Mouse (Mus musculus): ENCODE results near the gene Tuba1b. TPM values are rescaled to one million over a fixed set of nuclear protein-coding genes. Genes with fewer than 3 reads are reported as not detected.
"Not testable (repeated sequence)": the region's sequence is repeated elsewhere in the genome, so short reads cannot be mapped to it uniquely, and the experiment has no call there.

The Tuba1b gene
- polyA plus RNA-seq, 1 experiment from 2014 or later: 1,719 TPM

- Histone ChIP-seq H3K36me3 (ENCODE audit: control insufficient read depth, insufficient read depth, low read length) (peaks cover 7% of the 10 kb centered on the region), H3K27ac (ENCODE audit: low read depth, low read length) (peak overlapping the region; percentile 99), H3K4me1 (ENCODE audit: control insufficient read depth, insufficient read depth, low read length) (peaks cover 5% of the 10 kb centered on the region), H3K4me2 (ENCODE audit: low read length) (peak overlapping the region; percentile 79), H3K27me3 (replicated peaks; ENCODE audit: control insufficient read depth, insufficient read depth, low read length) (no peaks in the 10 kb centered on the region), H3K4me3 (ENCODE audit: low read depth, low read length) (0 out of 2 replicates have a peak overlapping the region, but pooled peaks have one; percentile 97), H3K9ac (ENCODE audit: low read length) (peak overlapping the region; percentile 79), H3K9me3 (replicated peaks; ENCODE audit: control insufficient read depth, low read length) (no peaks in the 10 kb centered on the region)
- DNase-seq (ENCODE audit: low spot score): peak; percentile 56
- 53% methylated on average over 4 of the region's 4 CpGs for WGBS
- no peak for ATAC-seq
Measured at GRCm38 (mm10) chr15:98956000-98956399, 21.6 kb upstream of the Tuba1b start.

- peak overlapping the region; percentile 97 for H3K4me3 ChIP-seq (ENCODE audit: low read depth, low read length)
- H3K4me2 ChIP-seq (ENCODE audit: low read length): peak overlapping the region; percentile 79
- H3K4me1 ChIP-seq (ENCODE audit: control insufficient read depth, insufficient read depth, low read length): peaks cover 5% of the 10 kb centered on the region
- peak; percentile 66 for DNase-seq (ENCODE audit: low spot score)
- H3K27me3 ChIP-seq (replicated peaks; ENCODE audit: control insufficient read depth, insufficient read depth, low read length): no peaks in the 10 kb centered on the region
- H3K9me3 ChIP-seq (replicated peaks; ENCODE audit: control insufficient read depth, low read length): no peaks in the 10 kb centered on the region
- peak overlapping the region; percentile 79 for H3K9ac ChIP-seq (ENCODE audit: low read length)
- ATAC-seq: no peak
- WGBS: 52% methylated on average over 4 of the region's 4 CpGs
- peaks cover 10% of the 10 kb centered on the region for H3K36me3 ChIP-seq (ENCODE audit: control insufficient read depth, insufficient read depth, low read length)
- H3K27ac ChIP-seq (ENCODE audit: low read depth, low read length): peak overlapping the region; percentile 99
Measured at GRCm38 (mm10) chr15:98955324-98955723, 21.0 kb upstream of the Tuba1b start.

- Histone ChIP-seq H3K4me2 (ENCODE audit: low read length) (peak overlapping the region; percentile 79), H3K9me3 (replicated peaks; ENCODE audit: control insufficient read depth, low read length) (no peaks in the 10 kb centered on the region), H3K36me3 (ENCODE audit: control insufficient read depth, insufficient read depth, low read length) (peaks cover 13% of the 10 kb centered on the region), H3K27me3 (replicated peaks; ENCODE audit: control insufficient read depth, insufficient read depth, low read length) (no peaks in the 10 kb centered on the region), H3K27ac (ENCODE audit: low read depth, low read length) (peak overlapping the region; percentile 99), H3K9ac (ENCODE audit: low read length) (peak overlapping the region; percentile 79), H3K4me3 (ENCODE audit: low read depth, low read length) (peak overlapping the region; percentile 97), H3K4me1 (ENCODE audit: control insufficient read depth, insufficient read depth, low read length) (peaks cover 5% of the 10 kb centered on the region)
- 2% methylated on average over 14 of the region's 14 CpGs for WGBS
- ATAC-seq (peak; percentile 8), DNase-seq (ENCODE audit: low spot score) (peak; percentile 84)
Measured at GRCm38 (mm10) chr15:98954425-98955253, 20.3 kb upstream of the Tuba1b start.

- ATAC-seq (peak; percentile 98), DNase-seq (ENCODE audit: low spot score) (peak; percentile 100)
- Histone ChIP-seq H3K9me3 (replicated peaks; ENCODE audit: control insufficient read depth, low read length) (no peaks in the 10 kb centered on the region), H3K9ac (ENCODE audit: low read length) (peak within 1 kb of the TSS; percentile 100), H3K36me3 (ENCODE audit: control insufficient read depth, insufficient read depth, low read length) (peaks cover 21% of the 10 kb centered on the region), H3K4me3 (ENCODE audit: low read depth, low read length) (peak within 1 kb of the TSS; percentile 97), H3K27me3 (replicated peaks; ENCODE audit: control insufficient read depth, insufficient read depth, low read length) (no peaks in the 10 kb centered on the region), H3K4me1 (ENCODE audit: control insufficient read depth, insufficient read depth, low read length) (peaks cover 5% of the 10 kb centered on the region), H3K27ac (ENCODE audit: low read depth, low read length) (peak within 1 kb of the TSS; percentile 99), H3K4me2 (ENCODE audit: low read length) (peak within 1 kb of the TSS; percentile 79)
- 1% methylated on average over 27 of the region's 28 CpGs for WGBS
Measured at GRCm38 (mm10) chr15:98953401-98954356, 19.3 kb upstream of the Tuba1b start, which contains the start of the genes Gm49450 and Tuba1a. TSS of gene Gm49450 (minus strand) at chr15:98953551. TSS of gene Tuba1a (minus strand) at chr15:98953703.

GRCm38 (mm10) chr15:98952751-98953400, 18.5 kb upstream of the Tuba1b start:
- under 1% methylated on average over 41 of the region's 41 CpGs for WGBS
- Histone ChIP-seq H3K4me2 (ENCODE audit: low read length) (peak overlapping the region; percentile 48; the same call in 1 of the 2 replicates), H3K27me3 (replicated peaks; ENCODE audit: control insufficient read depth, insufficient read depth, low read length) (no peaks in the 10 kb centered on the region), H3K9ac (ENCODE audit: low read length) (peak overlapping the region; percentile 100), H3K4me3 (ENCODE audit: low read depth, low read length) (peak overlapping the region; percentile 97), H3K4me1 (ENCODE audit: control insufficient read depth, insufficient read depth, low read length) (peaks cover 5% of the 10 kb centered on the region), H3K9me3 (replicated peaks; ENCODE audit: control insufficient read depth, low read length) (no peaks in the 10 kb centered on the region), H3K36me3 (ENCODE audit: control insufficient read depth, insufficient read depth, low read length) (peaks cover 21% of the 10 kb centered on the region), H3K27ac (ENCODE audit: low read depth, low read length) (peak overlapping the region; percentile 99)
- DNase-seq (ENCODE audit: low spot score): peak; percentile 84
- ATAC-seq: peak; percentile 52

- peak overlapping the region; percentile 48 for H3K4me2 ChIP-seq (ENCODE audit: low read length)
- DNase-seq (ENCODE audit: low spot score): peak; percentile 75
- H3K4me1 ChIP-seq (ENCODE audit: control insufficient read depth, insufficient read depth, low read length): peaks cover 5% of the 10 kb centered on the region
- H3K9me3 ChIP-seq (replicated peaks; ENCODE audit: control insufficient read depth, low read length): no peaks in the 10 kb centered on the region
- no peaks in the 10 kb centered on the region for H3K27me3 ChIP-seq (replicated peaks; ENCODE audit: control insufficient read depth, insufficient read depth, low read length)
- peak overlapping the region; percentile 97 for H3K4me3 ChIP-seq (ENCODE audit: low read depth, low read length)
- peaks cover 21% of the 10 kb centered on the region for H3K36me3 ChIP-seq (ENCODE audit: control insufficient read depth, insufficient read depth, low read length)
- no peak for ATAC-seq
- H3K9ac ChIP-seq (ENCODE audit: low read length): peak overlapping the region; percentile 100
- WGBS: 6% methylated on average over 5 of the region's 5 CpGs
- H3K27ac ChIP-seq (ENCODE audit: low read depth, low read length): peak overlapping the region; percentile 99
Measured at GRCm38 (mm10) chr15:98952063-98952455, 17.7 kb upstream of the Tuba1b start.

- peak overlapping the region; percentile 48 for H3K4me2 ChIP-seq (ENCODE audit: low read length)
- H3K36me3 ChIP-seq (ENCODE audit: control insufficient read depth, insufficient read depth, low read length): peaks cover 21% of the 10 kb centered on the region
- H3K9ac ChIP-seq (ENCODE audit: low read length): peak overlapping the region; percentile 100
- H3K4me1 ChIP-seq (ENCODE audit: control insufficient read depth, insufficient read depth, low read length); H3K27me3 ChIP-seq (replicated peaks; ENCODE audit: control insufficient read depth, insufficient read depth, low read length); ATAC-seq; H3K9me3 ChIP-seq (replicated peaks; ENCODE audit: control insufficient read depth, low read length): not testable (repeated sequence)
- peak overlapping the region; percentile 97 for H3K4me3 ChIP-seq (ENCODE audit: low read depth, low read length)
- peak overlapping the region; percentile 99 for H3K27ac ChIP-seq (ENCODE audit: low read depth, low read length)
- DNase-seq (ENCODE audit: low spot score): peak; percentile 77
- 66% methylated on average over 11 of the region's 15 CpGs for WGBS
Measured at GRCm38 (mm10) chr15:98951122-98952062, 17.0 kb upstream of the Tuba1b start.

Data from forebrain, embryonic 14.5 days (tissue).